Mouse (Mus musculus) gastrocnemius, postnatal 36 days (tissue): ENCODE measurements around the gene Gm17571. TPM values are rescaled to one million over a fixed set of nuclear protein-coding genes. Genes with fewer than 3 reads are reported as not detected.

Experiments used
- DNase-seq, 2 experiments: peaks; one replicate each; pipeline ENCODE4 v3.0.0; 2022
- intact Hi-C: fragments of 180-260 bp; cut with DNase I; formaldehyde crosslinking; loops from one replicate; pipeline ENCODE4 v1.15.1; 2025
- long read RNA-seq, 2 experiments: library from polyadenylated mRNA; stranded (forward); transcript quantifications; one replicate each; pipeline ENCODE4 v2.0.0; 2021
- total RNA-seq, 2 experiments: library from RNA; stranded (reverse); gene quantifications; 2 replicates each; pipeline ENCODE4 v1.2.3; 2021

Gm17571 gene
- not detected for total RNA-seq
- long read RNA-seq, experiment 1, result 0 reads
- long read RNA-seq, experiment 2, result 0 reads

GRCm38 (mm10) chr9:13446703-13447285 lies at the start of gene Gm17571:
TSS of gene Gm17571 (minus strand) at chr9:13446753.
- DNase-seq, result no peak
- intact Hi-C loops, result no loop called here

DNA sequence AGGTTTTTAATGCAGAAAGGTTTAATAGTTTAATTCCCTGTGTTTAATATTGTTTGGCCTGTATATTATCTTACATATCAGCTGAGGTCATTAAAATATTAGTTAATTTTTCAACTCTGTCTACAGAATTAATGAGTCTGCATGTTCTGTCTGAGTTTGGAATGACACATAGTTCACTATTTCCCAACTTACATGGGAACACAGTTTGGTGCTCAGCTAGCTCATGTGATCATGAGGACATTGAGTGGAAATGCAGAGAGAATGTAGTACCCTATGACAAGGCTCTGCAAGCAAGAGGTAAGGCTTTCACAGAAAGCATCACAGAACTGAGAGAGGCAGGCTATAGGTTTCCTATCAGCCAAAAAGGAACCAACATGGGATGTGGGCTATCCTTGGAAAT lies 49.0 kb upstream of the Gm17571 start:
- intact Hi-C loops, result no loop called here
- DNase-seq, result no peak

GRCm38 (mm10) chr9:13493746-13494145 lies 47.2 kb upstream of the Gm17571 start:
- intact Hi-C loops, result no loop called here
- no peak for DNase-seq

GRCm38 (mm10) chr9:13492807-13493206 lies 46.3 kb upstream of the Gm17571 start:
- DNase-seq, result no peak
- intact Hi-C loops, result no loop called here

DNA sequence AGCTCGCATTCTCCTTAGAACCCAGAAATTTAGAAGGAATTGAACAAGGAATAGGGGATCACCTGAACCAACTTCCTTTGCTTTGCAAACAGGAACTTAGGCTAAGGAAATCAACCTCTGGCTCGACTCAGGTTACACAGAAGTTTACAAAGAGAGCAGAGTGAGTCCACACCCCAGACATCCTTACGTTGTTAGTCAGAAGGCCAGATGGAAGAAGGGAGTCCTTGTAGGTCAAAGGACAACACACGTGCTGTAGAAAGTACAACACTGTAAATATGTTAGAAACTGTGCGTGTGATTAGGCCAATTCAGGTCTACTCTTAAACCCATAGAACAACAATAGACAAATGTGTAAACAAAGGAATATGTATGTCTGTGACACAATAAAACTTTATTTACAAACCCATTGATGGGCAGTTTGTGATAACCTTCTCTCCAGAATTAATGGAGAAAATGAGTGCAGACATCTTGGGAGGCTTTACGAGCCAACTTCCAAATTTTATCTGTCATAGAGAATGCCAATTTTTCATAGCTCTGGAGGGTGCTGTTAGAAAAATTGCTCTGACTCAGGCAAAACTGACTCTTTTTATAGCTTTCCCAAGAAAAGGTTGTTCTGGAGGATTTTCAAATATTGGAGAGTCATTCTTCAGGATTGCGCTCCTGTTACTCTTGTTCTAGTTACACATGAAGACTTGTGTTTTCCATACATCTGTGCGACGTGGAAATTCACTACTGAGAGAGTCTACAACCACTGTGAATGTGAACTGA lies 45.5 kb upstream of the Gm17571 start:
- no peak for DNase-seq
- intact Hi-C loops, result no loop called here

GRCm38 (mm10) chr9:13491107-13491506 lies 44.6 kb upstream of the Gm17571 start:
- no peak for DNase-seq
- intact Hi-C loops, result no loop called here

- DNase-seq, result no peak
- intact Hi-C loops, result no loop called here
Measured at GRCm38 (mm10) chr9:13485914-13486313, 39.4 kb upstream of the Gm17571 start.

DNA sequence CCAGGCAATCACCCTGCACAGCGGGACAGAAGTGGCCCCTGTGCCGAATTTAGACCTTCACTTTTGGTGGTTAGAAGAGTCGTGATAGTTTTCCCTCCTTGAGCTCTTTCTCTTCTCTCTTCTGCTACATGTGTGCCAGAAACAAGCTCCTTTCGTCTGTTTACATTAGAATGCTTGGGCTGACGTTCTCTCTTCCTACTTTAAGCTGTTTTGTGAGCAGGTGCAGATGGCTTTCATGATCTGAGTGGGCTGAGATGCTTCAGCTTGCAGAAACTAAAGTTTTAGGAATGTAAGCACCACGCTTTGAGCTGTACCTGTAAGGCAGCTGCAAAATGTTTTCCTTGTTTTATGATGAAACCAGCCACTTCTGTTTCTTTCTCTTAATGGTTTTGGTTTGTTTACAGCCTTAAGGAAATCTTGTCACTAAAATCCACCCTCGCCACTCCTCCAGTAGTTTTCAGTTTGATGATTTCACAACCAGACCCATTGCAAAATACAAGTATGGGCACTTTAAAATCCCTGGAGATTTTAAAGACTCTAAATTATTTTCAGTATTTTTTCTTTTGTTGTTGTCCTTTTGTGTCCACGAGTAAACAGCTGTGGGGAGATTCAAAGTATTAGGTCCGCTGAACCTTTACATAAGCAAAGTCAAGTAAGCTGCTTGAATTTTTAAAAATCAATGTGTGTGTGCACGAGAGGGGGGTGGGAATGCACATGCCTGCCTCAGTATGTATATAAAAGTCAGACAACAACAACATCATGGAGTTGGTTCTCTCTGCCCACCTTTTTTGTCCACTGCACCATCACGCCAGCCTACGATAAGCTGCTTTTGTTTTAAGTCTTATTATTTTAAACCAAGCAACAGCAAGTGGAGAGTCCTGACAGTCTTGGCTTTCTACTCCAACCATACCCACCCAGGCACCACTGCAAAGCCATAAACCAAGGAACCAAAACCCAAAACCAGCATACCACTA lies 38.0 kb upstream of the Gm17571 start:
- intact Hi-C loops, result no loop called here
- DNase-seq, result no peak

DNA sequence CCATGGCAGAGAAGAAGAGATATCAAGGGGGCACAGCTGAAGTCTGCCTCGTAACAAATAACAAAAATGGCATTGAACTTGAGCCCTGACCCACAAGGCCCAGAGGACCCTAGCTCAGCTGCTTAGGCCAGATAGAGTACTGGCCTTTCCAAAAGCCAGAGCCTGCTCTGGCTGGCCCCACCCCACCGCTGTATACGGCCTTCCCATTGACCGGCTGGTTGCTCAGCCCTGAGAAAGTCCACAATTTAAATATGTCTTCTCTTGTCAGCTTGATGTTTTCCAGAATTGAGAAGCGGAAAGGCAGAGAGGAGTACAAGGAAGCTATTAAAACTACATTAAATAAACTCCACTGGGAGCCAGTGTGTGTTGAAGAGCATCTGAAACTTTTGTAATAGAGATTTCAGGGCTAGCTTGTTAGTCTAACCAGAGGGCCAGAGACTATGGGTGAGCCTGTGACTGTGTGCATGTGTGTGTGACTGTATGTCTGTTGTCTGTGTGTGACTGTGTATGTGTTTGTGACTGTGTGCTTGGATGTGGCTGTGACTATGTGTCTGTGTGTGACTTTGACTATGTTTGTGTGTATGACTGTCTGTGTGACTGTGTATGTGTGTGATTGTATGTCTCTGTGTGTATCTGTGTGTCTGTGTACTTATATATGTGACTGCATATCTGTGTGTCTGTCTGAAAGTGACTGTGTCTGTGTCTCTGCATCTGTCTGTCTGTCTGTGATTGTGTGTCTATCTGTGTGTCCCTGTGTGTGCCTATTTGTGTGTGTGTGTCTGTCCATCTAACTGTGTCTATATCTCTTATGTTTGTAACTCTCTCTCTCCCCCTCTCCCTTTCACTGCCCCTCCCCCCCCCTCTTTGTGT lies 36.9 kb upstream of the Gm17571 start:
- intact Hi-C loops, result no loop called here
- no peak for DNase-seq

GRCm38 (mm10) chr9:13479275-13479674 lies 32.7 kb upstream of the Gm17571 start:
- no peak for DNase-seq

DNA sequence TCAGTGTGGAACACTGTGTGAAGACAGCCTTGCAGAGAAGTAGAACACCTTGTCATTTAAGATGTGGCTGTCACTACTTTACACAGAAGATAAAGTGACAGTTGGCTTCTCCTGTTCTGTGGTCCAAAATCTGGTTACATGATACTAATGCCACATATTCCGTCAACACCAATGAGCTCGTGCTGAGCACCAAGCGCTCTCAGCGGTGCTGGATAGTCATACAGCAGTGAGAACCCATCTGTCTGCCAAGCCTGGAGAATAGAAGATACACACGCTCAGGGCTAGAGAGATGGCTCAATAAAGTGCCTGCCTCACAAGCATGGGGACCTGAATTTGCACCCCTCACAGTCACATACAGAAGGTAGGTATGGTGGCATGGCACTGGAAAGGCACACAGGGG lies 28.4 kb upstream of the Gm17571 start:
- DNase-seq, result no peak
- intact Hi-C loops, result no loop called here

More at GRCm38 (mm10) chr9:13479275-13479674, 32.7 kb upstream of the Gm17571 start:
- intact Hi-C loops, result no loop called here

- no peak for DNase-seq
- intact Hi-C loops, result no loop called here
Measured at GRCm38 (mm10) chr9:13470013-13470412, 23.5 kb upstream of the Gm17571 start.

DNA sequence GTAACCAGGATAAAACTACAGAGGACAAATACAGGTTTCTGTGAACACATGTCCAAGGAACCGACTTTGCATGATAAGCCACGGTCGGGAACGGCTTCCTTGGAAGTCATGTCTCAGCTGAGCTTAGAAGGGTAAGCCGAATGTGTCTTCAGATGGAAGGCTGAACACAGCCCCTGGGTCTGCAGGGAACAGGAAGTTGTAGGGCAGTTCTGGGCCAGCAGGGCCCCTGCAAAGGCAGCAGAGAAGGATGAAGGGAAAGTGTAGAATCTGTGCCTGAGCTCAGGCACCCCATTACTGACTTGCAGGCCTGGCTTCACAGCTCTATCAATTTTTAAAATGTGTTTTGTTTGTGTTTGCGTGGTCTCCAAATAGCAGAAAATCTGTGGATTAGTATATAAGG lies 22.2 kb upstream of the Gm17571 start:
- intact Hi-C loops, result no loop called here
- no peak for DNase-seq

GRCm38 (mm10) chr9:13467745-13468144 lies 21.2 kb upstream of the Gm17571 start:
- intact Hi-C loops, result no loop called here
- DNase-seq, result no peak

GRCm38 (mm10) chr9:13466816-13467215 lies 20.3 kb upstream of the Gm17571 start:
- intact Hi-C loops, result no loop called here
- no peak for DNase-seq

DNA sequence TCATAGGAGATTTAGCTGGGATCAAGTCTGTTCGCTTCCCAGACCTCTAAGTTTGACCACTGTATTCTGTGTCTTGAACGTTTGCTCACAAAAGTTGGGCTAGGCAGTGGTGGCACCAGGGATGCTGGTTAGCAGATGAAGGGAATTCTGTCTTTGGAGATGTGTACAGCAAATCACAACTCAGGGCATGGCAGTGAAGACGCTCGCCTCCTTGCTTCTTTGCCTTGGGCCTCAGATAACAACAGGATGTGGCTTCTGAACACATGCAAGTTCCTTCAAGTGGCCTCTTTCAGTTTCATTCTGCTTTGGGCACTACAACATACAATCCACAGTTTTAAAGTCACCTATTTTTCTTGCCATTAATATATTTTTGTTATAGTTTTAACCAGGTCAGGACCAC lies 19.8 kb upstream of the Gm17571 start:
- no peak for DNase-seq
- intact Hi-C loops, result no loop called here

DNA sequence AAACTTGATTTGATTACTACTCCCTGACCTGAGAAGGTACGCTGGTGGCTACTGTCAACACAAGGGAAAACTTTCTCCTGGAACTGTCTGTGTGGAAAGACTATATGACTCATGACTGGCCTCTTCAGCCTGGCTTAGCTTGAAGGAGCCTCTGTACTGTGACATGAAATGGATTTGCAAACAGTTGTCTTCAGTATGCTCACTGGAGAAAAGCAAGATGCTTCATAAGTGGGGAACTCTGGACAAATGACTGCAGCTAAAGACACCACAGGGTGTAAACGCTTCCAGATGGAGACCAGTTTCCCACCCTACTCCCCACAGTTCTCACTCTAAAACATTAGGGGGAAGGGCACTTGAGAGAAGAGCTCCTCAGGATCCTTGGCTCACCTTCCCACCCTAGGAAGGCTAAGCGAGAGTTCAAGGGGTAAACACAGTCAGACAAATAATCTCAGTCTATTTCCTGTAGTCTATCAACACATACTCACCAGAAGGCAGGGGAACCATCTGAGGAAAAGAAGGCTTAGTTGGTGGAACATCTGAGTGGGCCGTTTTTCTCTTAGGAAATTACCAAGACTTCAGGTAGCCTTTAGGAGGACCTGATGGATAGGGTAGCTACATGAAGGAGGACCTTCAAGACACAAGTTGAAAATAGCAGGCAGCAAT lies 18.9 kb upstream of the Gm17571 start:
- no peak for DNase-seq
- intact Hi-C loops, result no loop called here

DNA sequence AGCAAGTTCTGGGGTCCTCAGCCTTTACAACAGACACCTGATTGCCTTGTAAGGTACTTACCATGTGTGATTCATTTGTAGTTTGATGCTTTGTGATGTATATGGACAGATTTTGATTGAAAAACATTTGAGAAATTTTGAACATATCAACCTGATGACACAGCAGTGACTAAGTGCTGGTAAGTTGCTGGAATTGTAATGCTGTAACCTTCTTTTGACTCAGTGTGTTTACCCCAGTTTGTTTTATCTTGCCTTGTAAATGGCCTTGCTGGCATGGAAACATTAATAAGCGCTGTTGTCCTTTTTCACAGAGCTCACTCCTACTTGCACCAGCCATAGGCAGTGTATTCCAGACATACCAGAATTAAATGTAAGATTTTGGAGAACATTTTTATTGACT lies 14.4 kb upstream of the Gm17571 start:
- intact Hi-C loops, result no loop called here
- no peak for DNase-seq

GRCm38 (mm10) chr9:13460012-13460411 lies 13.5 kb upstream of the Gm17571 start:
- intact Hi-C loops, result no loop called here

DNA sequence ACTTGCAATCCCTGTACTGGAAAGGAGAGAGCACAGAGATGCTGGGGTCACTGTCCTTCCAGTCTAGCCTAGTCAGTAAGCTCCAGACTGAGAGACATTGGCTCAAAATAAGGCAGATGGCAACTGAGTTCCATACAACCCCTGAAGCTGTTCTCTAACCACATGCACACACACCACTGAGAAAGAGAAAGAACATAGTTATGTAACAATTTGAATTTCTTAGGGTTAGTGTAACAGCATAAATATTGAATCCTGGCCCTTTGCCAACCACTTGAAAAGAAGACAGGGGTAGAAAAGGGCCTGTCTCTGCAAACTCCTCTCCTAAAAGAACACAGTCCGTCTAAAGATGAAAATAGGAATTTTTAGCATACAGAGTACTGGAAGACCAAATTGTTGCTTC lies 12.8 kb upstream of the Gm17571 start:
- intact Hi-C loops, result no loop called here
- no peak for DNase-seq

More at GRCm38 (mm10) chr9:13460012-13460411, 13.5 kb upstream of the Gm17571 start:
- no peak for DNase-seq
